Mouse (Mus musculus): ENCODE measurements around the gene Robo4.

The Robo4 gene

DNA sequence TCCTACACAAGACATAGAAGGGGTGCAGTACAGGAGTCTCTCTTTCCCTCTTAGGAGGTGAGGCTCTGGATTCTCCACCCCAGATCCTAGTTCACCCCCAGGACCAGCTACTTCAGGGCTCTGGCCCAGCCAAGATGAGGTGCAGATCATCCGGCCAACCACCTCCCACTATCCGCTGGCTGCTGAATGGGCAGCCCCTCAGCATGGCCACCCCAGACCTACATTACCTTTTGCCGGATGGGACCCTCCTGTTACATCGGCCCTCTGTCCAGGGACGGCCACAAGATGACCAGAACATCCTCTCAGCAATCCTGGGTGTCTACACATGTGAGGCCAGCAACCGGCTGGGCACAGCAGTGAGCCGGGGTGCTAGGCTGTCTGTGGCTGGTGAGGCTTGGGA, 804 bp downstream of the Robo4 start:
- no peak for DNase-seq (ENCODE audit: low spot score in 2 of 2)

DNA sequence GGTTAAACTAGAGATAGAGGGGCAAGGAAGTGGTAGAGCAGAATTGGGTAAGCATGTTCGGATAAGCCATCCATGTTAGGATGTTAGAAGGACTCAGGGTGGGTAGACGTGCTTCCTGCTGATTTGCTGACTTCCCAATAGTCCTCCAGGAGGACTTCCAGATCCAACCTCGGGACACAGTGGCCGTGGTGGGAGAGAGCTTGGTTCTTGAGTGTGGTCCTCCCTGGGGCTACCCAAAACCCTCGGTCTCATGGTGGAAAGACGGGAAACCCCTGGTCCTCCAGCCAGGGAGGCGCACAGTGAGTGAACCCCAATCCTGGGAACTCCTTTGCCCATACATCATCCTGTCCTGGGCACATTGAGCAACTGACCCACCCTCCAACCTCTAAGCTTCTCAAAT, 1.3 kb downstream of the Robo4 start:
- no peak for DNase-seq (ENCODE audit: low spot score in 2 of 2)

DNA sequence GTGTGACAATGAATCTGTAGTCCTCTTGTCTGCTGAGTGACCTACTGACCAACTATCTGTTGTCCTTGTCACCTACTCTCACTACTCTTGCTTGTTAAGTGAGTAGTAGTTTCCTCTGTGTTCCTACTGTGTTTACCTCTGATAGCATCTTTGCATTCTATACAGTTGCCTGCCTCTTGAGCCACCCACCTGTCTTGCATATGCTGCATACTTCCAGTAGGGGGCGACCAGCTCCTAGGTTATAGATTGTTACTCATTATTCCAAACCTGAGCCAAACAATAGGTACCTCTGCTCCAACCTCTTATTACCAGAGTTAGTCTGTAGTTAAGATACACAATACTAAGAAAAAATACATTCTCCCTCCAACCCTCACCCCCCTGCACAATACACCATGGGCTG, 4.7 kb downstream of the Robo4 start:
- DNase-seq (ENCODE audit: low spot score in 2 of 2), result no peak

DNA sequence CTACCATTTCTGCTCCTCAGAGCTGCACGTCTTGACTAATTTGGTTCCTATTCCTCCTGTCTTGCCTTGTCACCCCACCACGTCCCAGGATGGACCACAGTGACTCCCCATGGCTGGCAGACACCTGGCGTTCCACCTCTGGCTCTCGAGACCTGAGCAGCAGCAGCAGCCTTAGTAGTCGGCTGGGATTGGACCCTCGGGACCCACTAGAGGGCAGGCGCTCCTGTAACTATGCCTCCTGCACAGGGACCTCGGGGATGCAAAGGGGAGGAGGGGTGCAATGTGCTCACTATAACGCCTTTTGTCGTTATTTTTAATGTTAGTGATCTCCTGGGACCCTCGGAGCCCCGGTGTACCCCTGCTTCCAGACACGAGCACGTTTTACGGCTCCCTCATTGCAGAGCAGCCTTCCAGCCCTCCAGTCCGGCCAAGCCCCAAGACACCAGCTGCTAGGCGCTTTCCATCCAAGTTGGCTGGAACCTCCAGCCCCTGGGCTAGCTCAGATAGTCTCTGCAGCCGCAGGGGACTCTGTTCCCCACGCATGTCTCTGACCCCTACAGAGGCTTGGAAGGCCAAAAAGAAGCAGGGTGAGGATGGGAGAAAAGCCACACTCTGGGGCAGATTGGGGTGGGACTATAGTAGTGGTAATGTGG, 6.3 kb downstream of the Robo4 start:
- no peak for DNase-seq (ENCODE audit: low spot score in 2 of 2)

DNA sequence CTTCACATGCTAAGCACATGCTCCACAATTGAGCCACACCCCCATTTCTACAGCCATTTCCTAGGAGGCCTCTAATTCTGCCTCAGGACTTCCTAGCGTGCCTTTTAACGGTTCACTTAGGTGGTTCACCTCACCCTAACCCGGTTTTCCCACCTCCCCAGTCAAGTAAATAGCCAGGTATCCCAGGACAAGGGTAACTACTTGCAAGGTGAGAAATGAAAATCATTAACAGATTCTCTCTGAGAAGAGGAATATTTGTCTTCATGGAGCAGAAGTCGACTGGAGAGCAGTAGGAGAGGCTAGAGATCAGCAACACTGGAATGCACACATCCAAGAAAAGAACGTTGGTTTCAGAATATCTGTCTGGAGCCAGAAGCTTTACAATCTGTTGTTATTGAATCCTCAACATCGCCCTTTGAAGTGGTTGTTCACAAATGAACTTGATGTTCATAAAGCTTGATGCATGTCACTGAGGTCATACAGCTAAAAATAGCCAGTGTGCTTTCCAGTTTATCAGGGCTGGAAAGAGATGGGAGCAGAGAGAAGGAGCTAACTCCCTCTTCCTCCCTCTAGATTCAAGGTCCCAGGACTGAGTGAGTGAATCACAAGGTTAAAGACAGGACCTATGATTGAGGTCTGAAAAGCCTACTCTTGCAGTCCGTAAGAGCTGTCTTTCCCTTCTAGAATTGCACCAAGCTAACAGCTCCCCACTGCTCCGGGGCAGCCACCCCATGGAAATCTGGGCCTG, 8.2 kb downstream of the Robo4 start:
- no peak for DNase-seq (ENCODE audit: low spot score in 2 of 2)

DNA sequence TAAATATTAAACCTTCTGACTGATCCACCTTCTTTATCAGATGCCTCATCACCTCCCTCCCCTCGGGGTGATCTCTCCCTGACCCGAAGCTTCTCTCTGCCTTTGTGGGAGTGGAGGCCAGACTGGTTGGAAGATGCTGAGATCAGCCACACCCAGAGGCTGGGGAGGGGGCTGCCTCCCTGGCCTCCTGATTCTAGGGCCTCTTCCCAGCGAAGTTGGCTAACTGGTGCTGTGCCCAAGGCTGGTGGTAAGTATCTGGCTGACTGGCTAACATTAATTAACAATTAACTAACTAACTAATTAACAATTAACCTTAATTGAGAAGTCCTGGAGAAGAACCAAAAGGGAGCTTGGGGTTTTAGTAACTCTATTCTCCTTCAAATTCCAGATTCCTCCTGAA, 11.3 kb downstream of the Robo4 start:
- no peak for DNase-seq (ENCODE audit: low spot score in 2 of 2)

DNA sequence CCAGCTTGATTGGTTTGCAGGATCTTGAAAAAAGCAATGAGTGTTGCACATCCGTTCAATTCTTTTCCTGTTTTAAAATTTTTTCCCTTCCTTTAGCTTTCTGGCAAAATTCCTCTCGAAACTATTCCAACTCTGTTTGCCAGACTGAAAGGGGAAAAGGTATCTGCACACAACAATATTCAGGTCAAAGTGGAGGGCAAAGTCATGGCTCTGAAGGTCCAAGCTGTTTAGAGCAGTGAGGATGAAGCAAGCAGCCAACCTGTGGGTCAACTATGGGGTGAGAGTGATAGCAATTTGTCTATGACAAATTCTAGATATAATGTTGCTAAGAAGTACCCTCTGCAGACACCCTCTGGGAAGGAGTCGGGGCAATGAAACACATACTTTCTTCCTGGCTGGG, 13.0 kb downstream of the Robo4 start:
- no peak for DNase-seq (ENCODE audit: low spot score in 2 of 2)

DNA sequence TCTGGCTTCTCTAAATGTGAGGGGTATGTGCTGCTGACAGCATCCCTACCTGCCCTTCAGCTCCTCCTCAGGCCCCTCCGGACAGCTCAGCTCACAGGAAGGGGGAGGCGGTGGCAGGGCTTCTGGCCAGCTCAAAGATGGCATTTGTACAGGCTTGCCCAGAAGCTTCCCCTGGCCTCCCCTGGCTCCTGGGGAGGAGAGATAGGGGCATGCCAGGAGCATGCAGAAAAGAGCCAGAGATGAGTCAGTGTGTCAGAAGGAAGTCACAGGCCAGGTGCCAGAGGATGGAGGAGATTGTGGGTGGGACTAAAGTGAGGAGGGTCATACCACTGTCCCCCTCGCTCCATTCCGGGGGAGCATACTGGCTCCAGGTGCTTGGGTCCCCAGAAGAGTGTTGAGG, 17.1 kb downstream of the Robo4 start:
- DNase-seq (ENCODE audit: low spot score in 2 of 2), result no peak

DNA sequence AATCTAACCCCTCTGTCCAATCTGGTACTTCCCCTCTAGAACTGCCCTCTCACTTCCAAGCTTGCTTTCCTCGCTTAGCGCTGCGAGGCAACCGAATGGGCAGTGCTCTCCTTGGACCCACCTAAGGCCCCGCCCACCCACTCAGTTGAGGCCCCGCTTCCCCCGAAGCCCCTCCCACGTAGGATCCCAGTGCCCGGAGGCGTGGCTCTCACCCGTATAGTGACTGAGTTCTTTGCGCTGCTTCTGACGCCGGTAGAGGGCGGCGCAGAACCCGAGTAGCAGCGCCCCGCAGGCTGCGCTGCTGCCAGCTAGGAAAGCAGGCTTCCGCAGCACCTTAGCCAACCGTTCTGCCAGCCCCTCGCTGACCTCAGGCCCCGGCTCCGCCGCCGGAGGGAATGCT, 19.0 kb downstream of the Robo4 start:
- peak in 1 of 2 experiments; percentile 47 for DNase-seq (ENCODE audit: low spot score in 2 of 2)

DNA sequence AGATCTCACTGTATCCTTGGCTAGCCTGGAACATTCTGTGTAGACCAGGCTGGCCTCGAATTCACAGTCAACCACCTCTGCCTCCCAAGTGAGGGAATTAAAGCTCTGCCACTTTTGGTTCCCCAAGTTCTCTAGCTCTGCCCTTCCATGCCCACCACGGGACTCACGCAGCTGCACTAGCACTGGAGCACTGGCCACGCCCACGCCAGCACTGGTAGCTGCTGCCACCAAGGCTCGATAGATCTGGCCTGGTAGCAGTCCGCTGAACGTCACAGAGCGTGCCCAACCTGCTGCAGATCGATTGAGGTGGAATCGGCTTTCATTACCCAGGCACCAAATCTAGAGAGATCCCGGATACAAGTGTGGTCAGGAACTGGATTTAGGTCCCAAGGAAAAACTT, 19.5 kb downstream of the Robo4 start:
- no peak for DNase-seq (ENCODE audit: low spot score in 2 of 2)

DNA sequence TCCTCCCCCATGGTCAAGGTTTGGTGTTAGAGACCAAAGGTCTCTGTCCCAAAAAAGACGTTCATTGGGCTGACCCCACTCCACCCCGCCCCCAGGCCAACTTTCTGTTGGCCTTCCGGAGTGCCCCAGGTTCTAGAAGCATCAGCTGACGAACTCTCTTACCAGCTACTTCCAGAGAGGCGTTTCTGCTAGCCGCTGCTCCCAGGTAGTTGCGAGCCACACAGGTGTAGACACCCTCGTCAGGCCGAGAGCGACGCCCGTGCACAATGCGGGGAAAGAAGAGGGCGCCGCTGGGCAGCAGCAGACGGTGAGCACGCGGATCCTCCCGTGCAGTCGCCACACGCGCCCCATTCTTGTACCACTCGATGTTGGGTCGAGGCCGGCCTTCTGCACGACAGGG, 27.6 kb downstream of the Robo4 start:
- no peak for DNase-seq (ENCODE audit: low spot score in 2 of 2)

DNA sequence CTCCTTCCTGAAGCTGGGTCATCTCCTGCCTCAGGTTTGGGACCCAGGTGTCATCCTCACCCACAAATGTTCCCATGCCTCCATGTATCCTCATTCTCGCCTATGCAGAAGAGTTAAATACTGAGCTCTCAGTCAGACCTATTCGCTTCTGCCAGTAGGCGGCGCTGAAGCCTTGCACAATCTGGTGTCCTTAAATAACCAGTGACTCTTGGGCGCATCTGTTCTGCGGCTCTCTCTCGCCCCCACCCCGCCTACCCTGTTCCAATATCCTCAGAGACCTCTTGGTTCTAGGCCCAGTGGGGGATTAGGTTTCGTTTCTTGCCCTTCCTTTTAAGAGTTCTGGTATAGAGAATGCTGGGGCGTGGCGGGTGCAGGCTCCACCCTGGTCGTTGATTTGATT, 28.9 kb downstream of the Robo4 start:
- peak; percentile 89 to 92 for DNase-seq (ENCODE audit: low spot score in 2 of 2)

DNA sequence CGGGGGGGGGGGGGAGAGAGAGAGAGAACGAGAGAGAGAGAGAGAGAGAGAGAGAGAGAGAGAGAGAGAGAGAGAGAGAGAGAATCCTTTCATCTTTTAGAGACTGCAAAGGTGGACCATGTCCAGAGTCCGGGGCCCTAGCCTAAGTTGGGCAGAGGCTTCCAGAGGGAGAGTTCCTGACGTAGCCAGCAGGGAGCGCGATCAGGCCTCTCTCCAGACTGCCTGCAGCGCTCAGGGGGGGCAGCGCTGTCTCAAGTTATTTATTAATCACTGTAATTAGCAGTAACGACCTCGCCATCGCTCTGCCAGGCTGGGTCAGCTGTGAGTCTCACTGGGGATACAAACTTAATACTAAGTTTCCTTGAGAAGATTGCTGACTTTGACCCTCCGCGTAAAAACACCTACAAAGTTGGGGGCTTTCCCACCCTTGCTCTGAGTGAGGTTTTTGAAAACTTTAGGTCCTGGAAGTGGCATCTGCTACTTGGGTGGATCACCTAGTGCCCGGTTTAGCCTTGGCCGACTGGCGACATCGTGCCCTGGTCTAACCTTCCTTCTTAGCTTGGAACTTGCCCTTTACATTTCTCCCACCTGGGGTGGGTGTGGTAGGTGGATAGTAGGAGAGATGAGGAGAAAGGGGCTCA, 30.4 kb downstream of the Robo4 start:
- DNase-seq (ENCODE audit: low spot score in 2 of 2), result no peak

DNA sequence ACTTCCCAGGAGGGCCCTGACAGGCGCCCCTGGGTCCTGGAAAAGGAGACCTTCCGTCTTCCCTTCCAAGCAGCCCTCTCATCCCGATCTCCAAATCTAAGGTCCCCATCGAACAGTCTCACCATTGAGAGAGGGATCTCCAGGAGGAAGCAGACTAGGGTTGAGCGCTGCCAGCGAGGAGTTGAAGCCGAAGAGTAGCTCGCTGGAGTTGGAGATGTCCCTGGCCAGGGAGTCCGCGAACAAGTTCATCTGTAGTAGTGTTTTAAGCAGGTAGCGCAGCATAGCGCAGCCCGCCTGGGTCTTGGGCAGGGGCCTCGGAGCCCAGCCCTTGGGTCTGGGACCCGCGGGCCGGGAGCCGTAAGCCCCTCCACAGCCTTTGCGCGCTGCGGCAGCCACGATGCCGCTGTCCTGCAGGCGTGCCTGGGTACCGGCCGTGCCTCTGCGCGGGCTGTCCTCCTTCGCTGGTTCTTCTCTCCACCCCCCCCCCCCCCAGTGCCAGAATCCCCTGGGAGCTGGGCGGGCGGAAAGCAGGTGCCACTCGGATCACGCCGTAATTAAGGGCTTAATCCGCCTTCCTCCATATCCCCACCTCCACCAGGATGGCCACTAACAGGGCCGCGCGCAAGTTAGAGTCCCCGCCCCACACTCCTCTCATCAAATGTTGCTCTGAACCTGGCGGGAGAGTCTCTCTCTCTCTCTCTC, 31.2 kb downstream of the Robo4 start, which contains the start of gene Robo3:
TSS of gene Robo3 (minus strand) at position 527 of the 702 bp plus-strand sequence.
- DNase-seq (ENCODE audit: low spot score in 2 of 2), result no peak

DNA sequence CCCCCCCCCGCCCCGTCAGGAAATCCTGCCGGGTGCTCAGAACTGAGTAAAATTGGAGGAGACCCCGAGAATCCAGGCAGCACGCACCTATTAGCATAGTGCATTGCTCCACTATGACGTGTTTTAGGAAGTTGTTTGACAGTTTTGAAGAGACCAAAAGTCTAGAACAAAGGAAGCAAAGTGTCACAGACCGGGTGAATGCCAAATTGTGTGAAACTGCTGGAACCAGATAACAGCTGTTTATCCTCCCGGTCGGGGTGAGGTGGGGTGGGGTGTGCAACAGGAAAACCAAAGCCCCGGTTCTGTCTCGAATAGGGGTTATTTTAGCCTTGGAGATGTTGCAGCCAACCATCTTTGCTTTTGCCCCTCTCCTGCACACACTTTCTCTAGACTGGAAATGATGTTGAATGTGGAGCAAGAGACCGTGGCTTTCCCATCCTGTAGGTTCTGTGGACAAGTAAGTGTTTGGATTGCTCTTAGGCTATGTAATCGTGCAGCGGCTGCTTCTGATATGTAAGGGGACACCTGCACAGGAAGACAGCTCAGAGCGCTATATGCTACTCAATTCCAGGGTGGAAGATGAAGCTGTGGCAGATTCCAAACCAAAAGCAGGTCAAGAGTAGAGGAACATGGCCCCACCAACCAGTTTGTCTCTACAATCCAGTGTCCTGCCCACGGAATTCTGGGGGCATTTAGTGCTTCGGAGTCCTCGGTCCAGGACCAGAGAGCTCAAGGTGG, 32.3 kb downstream of the Robo4 start:
- DNase-seq (ENCODE audit: low spot score in 2 of 2), result no peak

DNA sequence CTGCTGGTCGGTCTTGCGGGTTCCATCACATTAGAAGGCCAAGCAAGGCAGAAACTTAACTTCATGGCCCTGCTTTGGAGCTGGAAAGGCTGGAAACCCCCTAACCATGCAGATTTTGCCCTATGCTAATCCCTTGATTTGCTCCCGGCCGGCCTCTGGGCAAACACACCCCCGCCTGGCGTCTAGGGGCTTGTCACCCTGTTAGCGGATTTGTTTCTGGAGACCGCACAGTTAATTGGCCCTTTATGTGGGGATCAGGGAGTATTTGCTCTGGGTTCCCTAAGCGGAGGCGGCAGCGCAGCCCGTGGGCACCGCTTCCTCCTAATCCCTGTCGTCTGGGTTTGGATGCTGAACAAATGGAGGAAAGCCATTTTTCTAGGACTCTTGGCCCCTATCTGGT, 33.2 kb downstream of the Robo4 start:
- no peak for DNase-seq (ENCODE audit: low spot score in 2 of 2)

DNA sequence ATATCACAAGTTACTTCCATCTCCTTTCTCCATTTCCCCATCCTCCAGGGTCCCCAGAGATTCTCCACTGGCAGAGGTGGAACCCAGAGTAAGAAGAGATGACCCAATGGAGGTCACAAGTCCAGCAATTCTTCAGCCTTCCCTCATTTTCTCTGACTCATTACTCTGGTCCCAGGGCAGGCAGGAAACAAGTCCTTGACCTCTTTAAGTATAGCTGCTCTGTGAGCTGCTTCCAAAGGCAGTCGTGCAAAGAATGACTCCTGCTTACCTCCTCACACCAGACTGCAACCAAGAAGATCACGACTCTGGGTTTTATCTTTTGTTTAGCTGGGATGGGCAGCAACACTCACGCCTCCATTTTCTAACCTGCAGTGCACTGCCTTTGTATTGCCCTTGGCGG, 33.9 kb downstream of the Robo4 start:
- no peak for DNase-seq (ENCODE audit: low spot score in 2 of 2)

DNA sequence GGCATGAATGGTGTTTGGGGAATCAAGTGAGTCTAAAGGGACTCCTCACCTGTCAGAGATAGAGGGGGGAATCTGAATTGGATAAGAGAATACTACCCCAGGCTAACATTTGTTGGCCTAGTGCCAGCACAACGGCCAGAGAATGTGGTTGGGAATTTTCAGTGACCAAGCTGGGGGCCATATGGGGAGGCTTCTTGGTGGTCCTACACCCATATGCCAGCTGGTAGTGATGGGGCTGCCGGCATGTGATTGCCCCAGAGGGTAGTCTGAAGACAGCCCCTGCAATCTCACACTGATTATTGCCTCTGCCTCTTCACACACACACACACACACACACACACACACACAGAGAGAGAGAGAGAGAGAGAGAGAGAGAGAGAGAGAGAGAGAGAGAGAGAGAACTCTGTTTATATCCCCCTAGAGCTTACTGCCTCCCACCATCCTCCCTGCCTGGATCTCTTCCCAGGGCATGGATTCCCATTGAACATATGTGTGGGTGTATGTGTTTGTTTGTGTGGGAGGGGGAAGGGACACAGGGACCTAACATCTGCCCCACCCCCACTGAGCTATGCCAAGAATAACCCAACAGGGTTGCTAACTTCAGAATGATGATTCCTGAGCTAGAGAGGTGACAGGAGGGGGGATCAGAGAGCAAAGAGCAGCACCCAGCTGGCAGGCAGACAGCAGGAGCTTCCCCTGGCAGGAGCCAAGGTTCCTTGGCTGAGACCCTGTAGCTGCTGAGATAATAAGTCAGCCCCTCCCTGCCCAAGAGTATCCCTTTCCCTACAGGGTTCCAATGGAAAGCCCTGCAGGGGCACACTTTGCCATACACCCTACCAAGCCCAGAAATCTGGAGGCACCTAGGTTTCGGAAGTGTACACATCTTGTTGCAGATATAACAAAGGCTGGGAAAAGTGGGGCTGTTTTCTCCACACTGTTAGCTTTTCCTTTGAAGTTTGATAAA, 36.4 kb downstream of the Robo4 start:
- no peak for DNase-seq (ENCODE audit: low spot score in 2 of 2)

DNA sequence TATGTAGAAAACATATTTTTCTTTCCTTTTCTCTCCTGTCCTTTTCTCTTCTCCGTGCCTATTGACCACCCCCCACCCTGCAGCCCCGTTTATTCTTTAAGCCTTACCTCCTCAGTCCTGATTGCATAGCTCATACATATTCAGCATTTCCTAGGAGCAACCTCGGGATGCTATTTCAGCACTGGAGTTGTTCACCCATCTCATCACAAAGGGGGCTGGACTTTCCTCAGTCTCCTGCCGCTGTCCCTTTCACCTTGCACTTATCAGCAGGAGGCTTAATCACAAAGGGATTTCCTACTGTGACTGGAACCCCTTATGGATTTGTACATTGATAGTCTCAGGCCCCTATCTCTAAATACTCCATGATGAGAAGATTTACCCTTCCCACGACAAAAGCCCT, 50.7 kb downstream of the Robo4 start:
- DNase-seq (ENCODE audit: low spot score in 2 of 2), result no peak

DNA sequence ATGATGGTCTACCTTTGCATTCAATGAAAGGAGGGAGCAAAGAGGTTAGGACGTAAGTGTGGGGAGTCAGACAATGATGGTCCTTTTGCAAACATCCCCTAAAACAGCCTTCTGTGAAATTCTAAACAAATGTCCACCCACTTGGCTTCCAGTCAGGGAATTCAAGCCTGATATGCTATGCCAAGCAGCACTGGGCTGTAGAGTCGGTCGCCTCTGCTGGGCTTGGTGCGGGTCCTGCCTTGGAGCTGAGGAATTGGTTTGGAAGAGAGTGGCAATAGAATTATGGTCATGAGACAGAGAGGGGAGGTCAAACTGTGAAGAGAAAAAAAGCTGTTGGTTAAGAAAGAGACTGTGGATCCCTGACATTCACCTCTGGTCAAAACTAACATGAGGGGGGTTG, 51.6 kb downstream of the Robo4 start:
- no peak for DNase-seq (ENCODE audit: low spot score in 2 of 2)
